Mouse (Mus musculus) testis, adult 2 months (tissue): Measurements from ENCODE around the gene Alox12b. TPM values are rescaled to one million over a fixed set of nuclear protein-coding genes. Genes with fewer than 3 reads are reported as not detected.

ENCODE experiments used
- H3K27ac ChIP-seq: fragments of 200-500 bp; 2 replicates; pipeline ENCODE4 v1.5.1; 2012; ENCODE audit warnings: low read depth, low read length; ENCODE audit not compliant: control insufficient read depth, insufficient read depth
- H3K27me3 ChIP-seq: fragments of 200-500 bp; 2 replicates; pipeline ENCODE4 v1.6.1; 2012; ENCODE audit warnings: mild to moderate bottlenecking, low read length, moderate library complexity; ENCODE audit not compliant: control insufficient read depth, insufficient read depth
- H3K36me3 ChIP-seq: fragments of 200-500 bp; 2 replicates; pipeline ENCODE4 v1.6.1; 2012; ENCODE audit warnings: mild to moderate bottlenecking, low read length; ENCODE audit not compliant: control insufficient read depth, insufficient read depth
- H3K4me1 ChIP-seq: fragments of 200-500 bp; 2 replicates; pipeline ENCODE4 v1.6.1; 2012; ENCODE audit warnings: low read length; ENCODE audit not compliant: control insufficient read depth, insufficient read depth
- H3K4me3 ChIP-seq: fragments of 200-500 bp; 2 replicates; pipeline ENCODE4 v1.5.1; 2012; ENCODE audit warnings: low read depth, mild to moderate bottlenecking, low read length, moderate library complexity, mixed read lengths; ENCODE audit not compliant: control insufficient read depth
- CTCF ChIP-seq: fragments of 200-500 bp; IDR thresholded peaks from 2 replicates; pipeline ENCODE4 v1.5.1; 2012; ENCODE audit warnings: low read depth, mild to moderate bottlenecking, inconsistent platforms, low read length, moderate library complexity; ENCODE audit not compliant: control insufficient read depth, insufficient read depth, insufficient replicate concordance
- POLR2A ChIP-seq: fragments of 200-500 bp; IDR thresholded peaks from 2 replicates; pipeline ENCODE4 v1.6.1; 2012; ENCODE audit warnings: low read depth, mild to moderate bottlenecking, inconsistent platforms, low read length, moderate library complexity; ENCODE audit not compliant: control insufficient read depth
- polyA plus RNA-seq: library from polyadenylated mRNA; depleted of rRNA; stranded (reverse); fragments of >200 nt; gene quantifications from 2 replicates; pipeline ENCODE4 v1.2.3, GENCODE M21; 2012

Alox12b gene
- polyA plus RNA-seq, 1 experiment, result 0.49 TPM

DNA sequence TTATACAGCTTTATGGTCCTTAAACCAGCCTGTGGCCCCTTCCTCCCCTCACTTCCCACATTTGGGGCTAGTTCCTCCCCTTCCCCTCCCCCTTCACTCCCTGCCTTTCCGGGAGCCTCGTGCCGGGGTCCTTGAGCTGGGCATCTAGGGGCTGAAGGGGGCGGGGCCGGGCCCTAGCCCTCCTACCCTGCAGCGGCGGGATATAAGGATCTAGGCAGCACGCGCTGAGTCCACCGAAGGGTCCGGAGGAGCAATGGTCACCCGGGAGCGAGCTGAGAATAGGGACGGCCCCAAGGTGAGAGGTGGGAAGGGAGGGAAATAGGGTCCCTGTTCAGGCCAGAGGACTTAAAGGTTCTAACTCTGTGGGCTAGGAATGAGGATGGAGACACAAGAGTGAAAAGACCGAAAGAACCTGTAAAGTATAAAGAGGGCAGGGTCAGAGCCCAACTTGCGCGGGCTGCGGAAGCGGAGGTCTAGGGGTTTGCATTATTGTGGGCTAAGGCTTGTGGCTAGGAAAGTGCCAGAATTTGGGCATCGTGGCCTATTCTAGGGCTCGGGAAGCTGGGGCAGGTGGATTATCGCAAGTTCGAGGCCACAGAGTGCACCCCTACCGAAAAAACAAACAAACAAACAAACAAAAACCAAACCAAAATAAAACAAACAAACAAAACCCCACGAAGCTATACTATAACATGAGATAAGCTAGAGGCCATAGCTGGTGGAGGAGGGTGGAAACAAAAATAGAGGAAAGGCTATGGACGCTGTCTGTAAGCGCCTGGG is 36.4 kb upstream of the Alox12b start, which contains the start of gene Hes7:
Hes7 (plus strand) TSS at position 184 of the 780 bp plus-strand sequence.
- Histone ChIP-seq H3K27me3 (no peaks in the 10 kb centered on the region), H3K36me3 (no peaks in the 10 kb centered on the region), H3K27ac (no peak within 1 kb of the TSS), H3K4me1 (peaks cover 44% of the 10 kb centered on the region), H3K4me3 (peak within 1 kb of the TSS; percentile 35)
- TF ChIP-seq CTCF, result no peak
- no peak for TF ChIP-seq POLR2A

DNA sequence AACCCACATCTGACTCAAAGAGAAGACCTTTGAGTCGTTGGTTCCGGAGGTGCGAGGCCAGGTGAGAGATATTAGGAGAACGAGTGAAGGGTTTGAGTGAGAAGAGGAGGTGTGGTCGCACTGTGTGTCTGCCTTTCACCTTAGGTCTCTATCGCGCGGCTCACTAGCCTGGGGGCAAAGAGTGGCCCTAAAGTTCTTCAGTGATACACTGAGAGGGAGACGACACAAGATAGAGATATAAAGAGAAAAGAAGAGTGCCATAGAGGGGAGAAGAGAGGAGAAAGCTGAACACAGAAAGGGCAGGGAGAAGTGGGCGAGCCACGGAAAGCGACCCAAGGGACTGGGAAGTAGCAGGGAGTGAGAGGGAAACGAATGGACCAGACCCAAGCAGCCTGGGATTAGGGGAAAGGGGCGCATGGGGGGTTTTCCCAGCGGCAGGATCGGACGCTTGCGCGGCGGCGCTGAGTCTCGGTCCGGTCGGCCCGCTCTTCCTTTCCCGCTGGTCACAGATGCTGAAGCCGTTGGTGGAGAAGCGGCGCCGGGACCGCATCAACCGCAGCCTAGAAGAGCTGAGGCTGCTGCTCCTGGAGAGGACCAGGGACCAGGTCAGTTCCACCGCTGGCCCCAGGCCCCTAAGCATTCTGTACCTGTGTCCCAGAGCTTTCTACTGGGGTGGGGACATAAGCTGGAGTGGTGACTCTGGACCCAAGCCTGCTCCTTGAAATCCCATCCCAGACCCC is 35.6 kb upstream of the Alox12b start:
- no peak for TF ChIP-seq CTCF
- no peak for TF ChIP-seq POLR2A
- peak overlapping the region; percentile 35 for H3K4me3 ChIP-seq
- H3K27ac ChIP-seq, result no peak overlapping the region
- no peaks in the 10 kb centered on the region for H3K27me3 ChIP-seq
- H3K36me3 ChIP-seq, result no peaks in the 10 kb centered on the region
- peaks cover 50% of the 10 kb centered on the region for H3K4me1 ChIP-seq

DNA sequence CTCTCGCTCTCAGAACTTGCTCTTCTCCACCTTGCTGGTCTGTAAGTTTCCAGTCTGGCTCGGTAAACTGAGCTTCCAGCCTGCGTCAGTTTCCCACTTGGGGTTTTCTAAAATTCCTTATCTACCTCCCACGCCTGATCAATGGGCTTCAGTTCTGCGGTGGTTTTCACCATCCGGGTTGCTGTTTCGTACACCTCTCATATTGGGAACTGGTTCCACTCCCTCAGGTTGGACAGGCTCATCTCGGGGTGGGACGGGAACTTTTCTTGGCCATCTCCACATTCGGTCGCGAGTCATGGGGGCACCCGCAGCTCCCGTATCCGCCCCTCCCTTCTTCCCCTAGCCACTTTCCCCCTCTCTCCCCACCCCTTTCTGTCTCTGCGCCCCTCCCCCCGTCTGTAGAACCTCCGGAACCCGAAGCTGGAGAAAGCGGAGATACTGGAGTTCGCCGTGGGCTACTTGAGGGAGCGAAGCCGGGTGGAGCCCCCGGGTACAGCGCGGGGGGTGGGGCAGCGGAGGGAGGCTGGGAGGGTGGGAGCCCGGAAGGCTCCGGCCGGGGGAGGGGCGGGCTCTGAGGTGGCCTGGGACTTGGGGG is 35.0 kb upstream of the Alox12b start:
- Histone ChIP-seq H3K27ac (no peak overlapping the region), H3K4me1 (peaks cover 52% of the 10 kb centered on the region), H3K36me3 (no peaks in the 10 kb centered on the region), H3K4me3 (peak overlapping the region; percentile 76), H3K27me3 (no peaks in the 10 kb centered on the region)
- TF ChIP-seq CTCF (no peak), POLR2A (no peak)

DNA sequence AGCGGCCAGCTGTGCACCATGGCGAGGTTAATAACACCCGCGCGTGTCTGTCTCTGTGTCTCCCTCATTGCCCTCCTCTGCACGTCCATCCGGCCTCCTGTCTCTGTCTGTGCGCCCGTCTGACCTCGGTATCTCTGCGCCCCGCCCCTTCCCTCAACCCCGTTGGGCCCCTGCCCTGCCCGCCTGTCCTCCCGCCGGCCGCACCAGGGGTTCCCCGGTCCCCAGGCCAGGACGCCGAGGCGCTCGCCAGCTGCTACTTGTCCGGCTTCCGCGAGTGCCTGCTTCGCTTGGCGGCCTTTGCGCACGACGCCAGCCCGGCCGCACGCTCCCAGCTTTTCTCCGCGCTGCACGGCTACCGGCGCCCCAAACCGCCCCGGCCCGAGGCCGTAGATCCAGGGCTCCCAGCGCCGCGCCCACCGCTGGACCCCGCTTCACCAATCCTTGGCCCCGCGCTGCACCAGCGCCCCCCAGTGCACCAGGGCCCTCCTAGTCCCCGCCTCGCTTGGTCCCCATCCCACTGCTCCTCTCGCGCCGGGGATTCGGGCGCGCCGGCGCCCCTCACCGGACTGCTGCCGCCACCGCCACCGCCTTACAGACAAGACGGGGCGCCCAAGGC is 34.3 kb upstream of the Alox12b start, which contains the start of gene 9130213A22Rik:
9130213A22Rik (minus strand) TSS at position 254 of the 616 bp plus-strand sequence.
- H3K4me3 ChIP-seq, result peak within 1 kb of the TSS; percentile 90
- peak within 1 kb of the TSS; percentile 9 for H3K27ac ChIP-seq
- H3K36me3 ChIP-seq, result no peaks in the 10 kb centered on the region
- H3K27me3 ChIP-seq, result no peaks in the 10 kb centered on the region
- peaks cover 52% of the 10 kb centered on the region for H3K4me1 ChIP-seq
- TF ChIP-seq CTCF, result peak; percentile 21; the same call in 1 of the 2 replicates
- TF ChIP-seq POLR2A, result no peak

DNA sequence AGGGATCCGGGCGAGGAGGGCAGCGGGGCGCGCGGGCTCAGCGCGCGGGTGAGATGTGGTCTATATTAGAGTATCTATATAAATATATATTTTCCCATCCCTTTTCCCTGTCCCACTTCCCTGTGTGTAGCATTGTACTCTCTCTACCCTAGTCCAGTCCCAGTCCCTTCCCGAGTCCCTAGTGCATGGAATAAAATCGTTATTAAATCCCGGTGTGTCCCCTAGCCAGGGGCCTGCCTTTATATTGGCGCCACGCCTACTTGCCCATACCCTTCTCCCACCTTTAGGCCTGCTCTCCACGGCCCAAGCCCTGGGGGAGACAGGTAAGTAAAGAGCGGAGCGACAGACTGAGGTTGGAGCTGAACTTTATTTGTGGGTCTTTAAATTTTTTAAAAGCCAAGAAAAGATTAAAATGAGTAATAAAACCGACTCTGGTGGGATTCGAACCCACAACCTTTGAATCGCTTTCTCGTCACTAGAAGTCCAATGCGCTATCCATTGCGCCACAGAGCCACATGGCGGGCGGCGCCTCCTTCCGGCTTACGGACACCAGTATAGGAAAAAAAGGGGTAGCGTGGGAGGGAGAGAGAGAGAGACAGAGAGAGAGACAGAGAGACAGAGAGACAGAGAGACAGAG is 33.6 kb upstream of the Alox12b start:
- no peaks in the 10 kb centered on the region for H3K27me3 ChIP-seq
- H3K27ac ChIP-seq, result no peak overlapping the region; the same call in 1 of the 2 replicates
- TF ChIP-seq POLR2A (no peak), CTCF (no peak)

DNA sequence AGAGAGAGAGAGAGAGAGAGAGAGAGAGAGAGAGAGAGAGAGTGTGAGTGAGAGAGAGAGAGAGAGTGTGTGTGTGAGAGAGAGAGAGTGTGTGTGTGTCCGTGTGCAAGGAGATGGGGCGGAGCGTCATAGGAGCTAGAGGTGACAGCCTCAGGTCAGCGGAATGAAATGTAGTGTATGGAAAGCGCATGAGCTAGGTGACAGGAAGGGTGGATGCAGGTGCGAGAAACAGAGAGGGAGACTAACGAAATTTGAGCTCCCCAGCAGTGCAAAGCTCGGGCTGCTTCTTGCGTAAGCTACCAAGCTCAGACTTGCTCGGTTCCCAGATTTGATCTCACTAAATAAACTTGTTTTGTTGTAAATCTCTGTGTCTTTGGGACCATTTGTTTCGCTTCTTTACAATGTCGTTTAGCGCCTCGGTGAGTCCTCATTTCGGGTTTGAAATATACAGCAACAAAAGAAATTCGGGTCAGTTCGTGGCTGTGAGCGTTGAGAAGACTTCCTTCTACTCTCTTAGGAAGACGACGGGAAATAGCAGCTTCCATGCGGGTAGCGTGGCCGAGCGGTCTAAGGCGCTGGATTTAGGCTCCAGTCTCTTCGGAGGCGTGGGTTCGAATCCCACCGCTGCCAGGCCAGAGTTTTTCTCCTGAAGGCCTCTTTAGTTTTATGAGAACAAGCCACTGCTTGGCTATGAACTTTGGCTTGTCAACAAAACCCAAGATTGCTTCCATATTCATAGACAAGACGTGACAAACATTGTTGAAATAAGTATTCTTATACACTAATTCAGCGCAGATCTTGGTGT is 32.9 kb upstream of the Alox12b start:
- Histone ChIP-seq H3K27me3 (no peaks in the 10 kb centered on the region), H3K36me3 (no peaks in the 10 kb centered on the region), H3K4me1 (peaks cover 40% of the 10 kb centered on the region), H3K27ac (peak overlapping the region; percentile 71), H3K4me3 (peak overlapping the region; percentile 90)
- TF ChIP-seq POLR2A, result no peak
- no peak for TF ChIP-seq CTCF

More for the DNA sequence above, 33.6 kb upstream of the Alox12b start:
- H3K4me1 ChIP-seq, result peaks cover 45% of the 10 kb centered on the region
- peak overlapping the region; percentile 90 for H3K4me3 ChIP-seq
- H3K36me3 ChIP-seq, result no peaks in the 10 kb centered on the region
